Mouse (Mus musculus): ENCODE measurements around the gene Ubac2.

- TF ChIP-seq FLI1 (IDR thresholded peaks at IDR 0.05; ENCODE audit: low read length) (no peak), GATA1 (IDR thresholded peaks at IDR 0.05; ENCODE audit: borderline replicate concordance, low read length) (no peak)
Measured at GRCm38 (mm10) chr14:121903381-121903876, 25.0 kb downstream of the Ubac2 start.

Measured in megakaryocyte, embryonic 14.5 days (primary cell).